Mouse (Mus musculus) neural tube, embryonic 12.5 days (tissue): ENCODE data around the gene Gbp4. TPM values are rescaled to one million over a fixed set of nuclear protein-coding genes. Genes with fewer than 3 reads are reported as not detected.
"Not testable (repeated sequence)": the region's sequence is repeated elsewhere in the genome, so short reads cannot be mapped to it uniquely, and the experiment has no call there.

Source experiments
- ATAC-seq: fragments of 200-750 bp; cut with Nextera tagmentation; 2 replicates; pipeline ENCODE4 v1.8.0; 2017; ENCODE audit warnings: low read depth, mild to moderate bottlenecking, moderate TSS enrichment, moderate library complexity; ENCODE audit not compliant: low FRiP score
- H3K27ac ChIP-seq: fragments of 300-500 bp; sonication (generic); 2 replicates; pipeline ENCODE4 v1.5.1; 2016
- H3K27me3 ChIP-seq: fragments of 300-500 bp; sonication (generic); replicated peaks from 2 replicates; pipeline ENCODE4 v1.6.1; 2016; ENCODE audit warnings: mild to moderate bottlenecking
- H3K36me3 ChIP-seq: fragments of 300-500 bp; sonication (generic); 2 replicates; pipeline ENCODE4 v1.6.1; 2016; ENCODE audit warnings: mild to moderate bottlenecking
- H3K4me1 ChIP-seq: fragments of 300-500 bp; sonication (generic); 2 replicates; pipeline ENCODE4 v1.6.1; 2016
- H3K4me2 ChIP-seq: fragments of 300-500 bp; sonication (generic); replicated peaks from 2 replicates; pipeline ENCODE4 v1.6.1; 2016; ENCODE audit warnings: mild to moderate bottlenecking
- H3K4me3 ChIP-seq: fragments of 300-500 bp; sonication (generic); 2 replicates; pipeline ENCODE4 v1.5.1; 2016
- H3K9ac ChIP-seq: fragments of 300-500 bp; sonication (generic); 2 replicates; pipeline ENCODE4 v1.6.1; 2016; ENCODE audit warnings: mild to moderate bottlenecking
- H3K9me3 ChIP-seq: fragments of 300-500 bp; sonication (generic); 2 replicates; pipeline ENCODE4 v1.6.1; 2016; ENCODE audit warnings: mild to moderate bottlenecking
- WGBS: fragments of 180-500 bp; shearing (Covaris S2); methylation state at CpG from one replicate; pipeline ENCODE4 v1.1.7; 2016; 5-methylcytosine and 5-hydroxymethylcytosine counted together
- polyA plus RNA-seq: library from polyadenylated mRNA; unstranded; fragments of >200 nt; fragmentation: Nextera tagmentation; extraction: Ambion mirVana; gene quantifications from 2 replicates; pipeline ENCODE4 v1.2.1, GENCODE M21; 2016

The Gbp4 gene
- polyA plus RNA-seq, 1 experiment from 2014 or later: 0.39 TPM

DNA sequence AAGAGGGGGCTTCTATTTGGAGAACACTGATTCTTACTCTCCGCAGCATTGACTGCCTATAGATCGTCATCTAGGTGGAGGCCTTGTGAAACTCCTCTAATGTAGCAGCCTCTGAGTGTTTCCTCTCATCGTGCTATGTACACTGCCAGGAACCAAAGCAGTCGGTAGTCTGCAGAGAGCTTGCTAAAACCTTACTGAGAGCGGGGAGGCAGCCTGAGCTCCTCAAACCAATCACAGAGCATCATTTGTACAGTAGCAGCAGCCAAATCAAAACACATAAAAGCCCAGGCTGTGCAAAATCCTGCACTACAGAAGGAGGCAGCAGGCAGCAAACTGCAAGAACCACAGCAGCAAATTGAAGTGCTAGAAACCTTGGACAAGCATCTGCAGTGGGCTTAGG is 25.7 kb downstream of the Gbp4 start:
- Histone ChIP-seq H3K27ac (no peak overlapping the region), H3K27me3 (no peaks in the 10 kb centered on the region), H3K9ac (no peak overlapping the region), H3K4me1 (no peaks in the 10 kb centered on the region), H3K4me2 (no peak overlapping the region), H3K4me3 (no peak overlapping the region), H3K9me3 (no peaks in the 10 kb centered on the region), H3K36me3 (no peaks in the 10 kb centered on the region)
- 91% methylated on average over 5 of the region's 5 CpGs for WGBS
- no peak for ATAC-seq

GRCm38 (mm10) chr5:105110271-105110852 is 29.0 kb downstream of the Gbp4 start:
- H3K36me3 ChIP-seq, H3K27me3 ChIP-seq, H3K9me3 ChIP-seq, H3K4me3 ChIP-seq, H3K9ac ChIP-seq, H3K27ac ChIP-seq, H3K4me1 ChIP-seq, ATAC-seq, H3K4me2 ChIP-seq: not testable (repeated sequence)
- 28% methylated on average over 4 of the region's 4 CpGs for WGBS

GRCm38 (mm10) chr5:105109775-105110174 is 29.6 kb downstream of the Gbp4 start:
- H3K9ac ChIP-seq, H3K4me1 ChIP-seq, H3K27me3 ChIP-seq, H3K4me2 ChIP-seq, H3K4me3 ChIP-seq, ATAC-seq, H3K9me3 ChIP-seq, H3K27ac ChIP-seq, H3K36me3 ChIP-seq: not testable (repeated sequence)
- WGBS: 48% methylated on average over 1 of the region's 1 CpGs

DNA sequence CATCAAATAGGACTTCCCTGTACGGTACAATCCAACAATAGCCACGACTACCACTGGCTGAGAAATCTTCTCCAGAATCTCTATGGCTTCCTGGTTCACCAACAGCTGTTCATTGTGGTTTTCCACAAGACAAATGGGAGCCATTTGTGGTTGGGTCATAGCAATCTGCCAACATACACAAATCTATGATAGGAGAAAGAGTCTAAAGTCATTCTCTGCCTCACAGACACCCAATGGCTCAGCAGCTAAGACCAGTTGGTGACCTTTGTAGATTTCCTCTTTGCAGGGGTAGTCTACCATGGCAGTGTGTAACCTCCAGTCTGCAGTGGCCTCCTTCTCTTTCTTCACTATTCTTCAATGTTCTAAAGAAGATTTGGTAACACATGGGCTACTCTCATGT is 33.7 kb downstream of the Gbp4 start:
- not testable (repeated sequence) for H3K4me3 ChIP-seq, H3K9ac ChIP-seq, H3K27me3 ChIP-seq, H3K27ac ChIP-seq, ATAC-seq, H3K4me1 ChIP-seq, H3K4me2 ChIP-seq, H3K36me3 ChIP-seq, H3K9me3 ChIP-seq
- WGBS: 88% methylated on average over 2 of the region's 2 CpGs

DNA sequence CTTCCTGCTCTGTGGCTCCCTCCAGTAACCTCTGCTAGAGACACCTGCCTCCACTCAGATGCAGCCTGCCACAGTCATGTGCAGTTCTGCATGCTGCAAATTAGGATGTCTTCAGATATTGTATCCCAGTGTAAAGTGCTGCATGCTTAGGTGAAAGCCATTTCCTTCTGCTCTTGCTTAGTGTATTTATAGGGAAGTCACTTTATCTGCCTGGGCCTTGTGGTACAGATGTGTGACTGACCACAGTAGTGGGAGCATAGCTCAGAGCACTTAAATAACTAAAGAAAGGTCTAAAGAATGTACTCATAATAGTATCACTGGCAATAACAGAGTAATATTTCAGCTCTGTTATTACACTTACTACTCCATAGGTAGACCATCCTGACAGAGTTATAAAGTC is 57.5 kb downstream of the Gbp4 start:
- ATAC-seq: no peak
- Histone ChIP-seq H3K36me3 (no peaks in the 10 kb centered on the region), H3K4me3 (no peak overlapping the region), H3K27me3 (no peaks in the 10 kb centered on the region), H3K4me1 (no peaks in the 10 kb centered on the region), H3K9me3 (peaks cover 6% of the 10 kb centered on the region; the same call in 1 of the 2 replicates), H3K27ac (no peak overlapping the region), H3K4me2 (no peak overlapping the region), H3K9ac (no peak overlapping the region)

DNA sequence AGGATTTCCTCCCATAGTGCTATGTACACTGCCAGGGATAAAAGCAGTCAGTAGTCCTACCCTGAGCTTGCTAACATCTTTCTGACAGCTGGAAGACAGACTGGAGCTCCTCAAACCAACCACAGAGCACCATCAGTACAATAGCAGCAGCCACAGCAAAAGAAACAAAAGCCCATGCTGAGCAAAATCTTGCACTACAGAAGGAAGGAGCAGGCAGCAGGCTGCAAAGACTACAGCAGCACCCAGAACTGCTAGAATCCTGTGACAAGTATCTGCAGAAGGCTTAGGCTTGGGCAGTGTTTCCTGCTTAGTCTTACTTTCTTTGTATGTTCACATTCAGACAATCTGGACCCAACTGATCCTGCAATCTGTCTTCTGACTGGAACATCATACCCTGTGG is 71.0 kb downstream of the Gbp4 start:
- not testable (repeated sequence) for H3K9ac ChIP-seq, H3K4me3 ChIP-seq, H3K4me2 ChIP-seq, H3K36me3 ChIP-seq, H3K27me3 ChIP-seq, H3K4me1 ChIP-seq, H3K9me3 ChIP-seq, H3K27ac ChIP-seq, ATAC-seq

Other genes starting within 250 kb of the Gbp4 start
- gene Abcg3, start 156.9 kb downstream of the Gbp4 start, polyA plus RNA-seq: 0.56 and 0.75 TPM in 2 replicates
- 0.84 and 1.0 TPM in 2 replicates for gene Gbp9, start within 50 bp of the Gbp4 start, polyA plus RNA-seq
- 0.29 and 0.33 TPM in 2 replicates for gene Gbp8, start within 50 bp of the Gbp4 start, polyA plus RNA-seq
- 0.51 and 0.98 TPM in 2 replicates for gene Gbp10, start 99.9 kb upstream of the Gbp4 start, polyA plus RNA-seq
- gene Gm43302, start 154.1 kb upstream of the Gbp4 start, polyA plus RNA-seq: 0.18 and 0.24 TPM in 2 replicates
- 1.9 and 2.5 TPM in 2 replicates for gene Gbp6, start 154.1 kb upstream of the Gbp4 start, polyA plus RNA-seq